Mouse (Mus musculus) embryonic fibroblast, embryonic 13.5 days (primary cell): ENCODE results near the gene Slc25a20.

Experiments used
- CTCF ChIP-seq: IDR thresholded peaks from 2 replicates; pipeline ENCODE4 v1.5.1; 2011; ENCODE audit warnings: mild to moderate bottlenecking, control low read depth, low read length, moderate library complexity, borderline replicate concordance; ENCODE audit not compliant: insufficient read depth
- POLR2A ChIP-seq: IDR thresholded peaks from 2 replicates; pipeline ENCODE4 v1.6.1; 2011; ENCODE audit warnings: low read depth, mild to moderate bottlenecking, control low read depth, low read length, moderate library complexity

GRCm38 (mm10) chr9:108661677-108662612 is at the start of gene Slc25a20:
- TF ChIP-seq POLR2A (peak; percentile 70), CTCF (no peak)
